Mouse (Mus musculus) small intestine, adult 2 months (tissue): ENCODE measurements at regions not wholly inside any gene's neighbourhood (a gene's known extent, or its start where the extent isn't known, plus 50 kb on each side); places are given as distances from the start of the nearest gene placed in this dataset.

Experiments used
- CTCF ChIP-seq: fragments of 200-500 bp; IDR thresholded peaks from 2 replicates; pipeline ENCODE4 v1.5.1; 2012; ENCODE audit warnings: low read depth, mild to moderate bottlenecking, control low read depth, inconsistent platforms, low read length, moderate library complexity, mixed read lengths; ENCODE audit not compliant: insufficient replicate concordance, insufficient read length; ENCODE audit errors: extremely low read depth
- POLR2A ChIP-seq: fragments of 200-500 bp; IDR thresholded peaks from 2 replicates; pipeline ENCODE4 v1.6.1; 2012; ENCODE audit warnings: low read depth, mild to moderate bottlenecking, control low read depth, inconsistent platforms, low read length, moderate library complexity

GRCm38 (mm10) chr12:35331303-35331702 is 203.5 kb downstream of the Ahr start:
- no peak for TF ChIP-seq CTCF
- no peak for TF ChIP-seq POLR2A
